Mouse (Mus musculus): Measurements from ENCODE around the gene Yipf2. TPM values are rescaled to one million over a fixed set of nuclear protein-coding genes. Genes with fewer than 3 reads are reported as not detected.

Gene Yipf2
- polyA plus RNA-seq, 1 experiment = 16.1 TPM

DNA sequence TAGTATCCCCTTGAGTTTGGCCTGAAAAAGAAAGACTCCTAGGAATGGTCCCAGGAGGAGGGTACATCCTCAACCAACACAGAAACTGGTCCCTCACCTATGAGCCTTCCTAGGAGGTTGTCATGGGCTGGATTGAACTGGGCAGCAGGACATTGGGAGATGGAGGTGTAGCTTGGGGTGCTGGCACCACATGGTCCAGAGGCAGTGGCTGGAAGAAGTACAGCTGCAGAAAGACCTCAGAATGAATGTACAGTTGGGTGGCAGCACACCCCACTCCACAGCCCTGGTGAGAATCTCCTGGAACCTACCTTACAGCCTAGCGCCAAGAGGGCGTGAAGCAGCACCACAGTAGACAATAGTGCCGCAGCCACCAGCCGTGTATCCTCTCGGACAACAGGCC is 3.1 kb downstream of the Yipf2 start:
- peaks cover 9% of the 10 kb centered on the region; the same call in 1 of the 2 replicates for H3K4me1 ChIP-seq (ENCODE audit: control insufficient read depth, insufficient read depth, low read length)
- TF ChIP-seq CTCF (IDR thresholded peaks at IDR 0.05; ENCODE audit: low read depth, low read length) (no peak), POLR2A (IDR thresholded peaks at IDR 0.05; ENCODE audit: borderline replicate concordance, low read depth, low read length) (no peak)
- no peak overlapping the region for H3K27ac ChIP-seq (ENCODE audit: insufficient read depth, low read depth, low read length)
- H3K4me3 ChIP-seq (ENCODE audit: insufficient read depth, low read length) = no peak overlapping the region

DNA sequence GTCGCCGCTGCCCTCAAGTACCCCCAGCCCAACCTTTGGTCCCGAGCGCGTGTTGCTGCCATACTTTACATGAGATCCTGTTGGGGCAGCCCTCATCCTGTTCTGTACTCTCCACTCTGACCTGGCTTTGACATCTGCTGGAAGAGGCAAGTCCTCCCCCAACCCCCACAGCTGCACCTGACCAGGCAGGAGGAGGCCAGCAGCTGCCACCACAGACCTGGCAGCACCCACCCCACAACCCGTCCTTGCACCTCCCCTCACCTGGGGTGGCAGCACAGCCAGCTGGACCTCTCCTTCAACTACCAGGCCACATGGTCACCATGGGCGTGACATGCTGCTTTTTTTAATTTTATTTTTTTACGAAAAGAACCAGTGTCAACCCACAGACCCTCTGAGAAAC is 4.3 kb downstream of the Yipf2 start:
- TF ChIP-seq CTCF (IDR thresholded peaks at IDR 0.05; ENCODE audit: low read depth, low read length) (no peak), POLR2A (IDR thresholded peaks at IDR 0.05; ENCODE audit: borderline replicate concordance, low read depth, low read length) (no peak)
- Histone ChIP-seq H3K4me1 (ENCODE audit: control insufficient read depth, insufficient read depth, low read length) (0 out of 2 replicates have a peak, but pooled peaks cover 3% of the 10 kb centered on the region), H3K4me3 (ENCODE audit: insufficient read depth, low read length) (no peak overlapping the region), H3K27ac (ENCODE audit: insufficient read depth, low read depth, low read length) (no peak overlapping the region)

DNA sequence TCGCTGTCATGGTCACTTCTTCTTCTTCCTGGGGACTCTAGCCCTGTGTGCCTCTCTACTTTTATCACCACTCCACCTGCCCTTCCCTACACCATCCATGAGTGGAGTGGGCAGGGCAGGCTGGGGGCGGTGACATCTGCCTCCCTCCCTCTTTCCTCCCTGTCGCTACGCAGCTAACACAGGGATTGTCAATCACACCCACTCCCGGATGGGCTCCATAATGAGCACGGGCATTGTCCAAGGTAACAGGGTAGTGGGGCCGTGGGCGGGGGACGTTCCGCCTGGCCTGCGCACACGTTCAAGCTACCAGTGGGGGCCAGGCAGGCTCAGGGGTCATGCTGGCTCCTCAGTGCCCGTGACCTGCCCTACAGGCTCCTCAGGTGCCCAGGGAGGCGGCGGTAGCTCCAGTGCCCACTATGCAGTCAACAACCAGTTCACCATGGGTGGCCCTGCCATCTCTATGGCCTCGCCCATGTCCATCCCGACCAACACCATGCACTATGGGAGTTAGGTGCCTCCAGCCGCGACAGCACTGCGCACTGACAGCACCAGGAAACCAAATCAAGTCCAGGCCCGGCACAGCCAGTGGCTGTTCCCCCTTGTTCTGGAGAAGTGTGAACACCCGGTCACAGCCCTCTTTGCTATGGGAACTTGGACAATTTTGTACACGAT is 4.8 kb downstream of the Yipf2 start:
- H3K27ac ChIP-seq (ENCODE audit: insufficient read depth, low read depth, low read length) = no peak overlapping the region
- H3K4me3 ChIP-seq (ENCODE audit: insufficient read depth, low read length) = no peak overlapping the region
- H3K4me1 ChIP-seq (ENCODE audit: control insufficient read depth, insufficient read depth, low read length) = 0 out of 2 replicates have a peak, but pooled peaks cover 3% of the 10 kb centered on the region
- TF ChIP-seq CTCF (IDR thresholded peaks at IDR 0.05; ENCODE audit: low read depth, low read length) (no peak), POLR2A (IDR thresholded peaks at IDR 0.05; ENCODE audit: borderline replicate concordance, low read depth, low read length) (no peak)

DNA sequence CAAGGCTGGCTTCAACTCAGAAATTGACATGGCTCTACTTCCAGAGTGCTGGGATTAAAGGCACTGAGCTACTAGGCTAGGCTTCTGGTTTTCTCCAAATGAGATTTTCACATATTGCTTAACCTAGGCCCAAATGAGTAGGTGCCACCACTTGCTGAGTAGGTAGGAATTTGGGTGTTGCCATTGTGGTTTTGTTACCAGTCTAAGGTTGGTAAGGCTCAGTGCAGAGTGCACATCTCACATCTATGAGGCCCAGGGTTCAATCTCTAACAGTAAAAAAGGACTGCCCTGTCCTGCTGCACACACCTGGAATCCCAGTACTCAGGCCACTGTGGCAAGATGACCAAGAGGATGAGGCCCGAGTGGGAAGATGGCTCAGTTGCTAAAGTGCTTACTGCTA is 7.2 kb downstream of the Yipf2 start:
- no peak overlapping the region for H3K27ac ChIP-seq (ENCODE audit: insufficient read depth, low read depth, low read length)

DNA sequence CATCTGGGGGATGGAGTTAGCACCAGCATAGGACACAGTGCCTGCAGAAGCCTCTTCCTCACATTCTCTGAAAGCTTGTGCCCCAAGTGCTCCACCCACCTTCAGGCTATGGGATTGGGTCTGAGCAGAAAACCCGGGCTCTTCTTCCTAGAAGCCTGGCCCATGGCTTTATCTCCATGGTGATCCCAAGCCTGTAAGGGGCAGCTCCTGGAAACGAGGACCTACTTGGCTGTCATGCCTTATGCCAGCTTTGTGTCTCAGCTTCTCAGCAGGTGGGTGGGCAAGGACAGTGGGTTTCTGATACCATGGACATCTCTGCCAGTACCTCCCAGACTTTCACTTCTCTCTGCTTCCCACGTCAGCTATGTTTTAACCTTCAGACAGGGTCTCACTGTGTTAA is 14.4 kb downstream of the Yipf2 start:
- no peak overlapping the region for H3K4me3 ChIP-seq (ENCODE audit: insufficient read depth, low read length)
- TF ChIP-seq POLR2A (IDR thresholded peaks at IDR 0.05; ENCODE audit: borderline replicate concordance, low read depth, low read length) (no peak), CTCF (IDR thresholded peaks at IDR 0.05; ENCODE audit: low read depth, low read length) (no peak)
- no peak overlapping the region for H3K27ac ChIP-seq (ENCODE audit: insufficient read depth, low read depth, low read length)
- no peaks in the 10 kb centered on the region for H3K4me1 ChIP-seq (ENCODE audit: control insufficient read depth, insufficient read depth, low read length)

More for the DNA sequence above, 7.2 kb downstream of the Yipf2 start:
- TF ChIP-seq CTCF (IDR thresholded peaks at IDR 0.05; ENCODE audit: low read depth, low read length) (no peak), POLR2A (IDR thresholded peaks at IDR 0.05; ENCODE audit: borderline replicate concordance, low read depth, low read length) (no peak)
- no peak overlapping the region for H3K4me3 ChIP-seq (ENCODE audit: insufficient read depth, low read length)
- no peaks in the 10 kb centered on the region for H3K4me1 ChIP-seq (ENCODE audit: control insufficient read depth, insufficient read depth, low read length)

DNA sequence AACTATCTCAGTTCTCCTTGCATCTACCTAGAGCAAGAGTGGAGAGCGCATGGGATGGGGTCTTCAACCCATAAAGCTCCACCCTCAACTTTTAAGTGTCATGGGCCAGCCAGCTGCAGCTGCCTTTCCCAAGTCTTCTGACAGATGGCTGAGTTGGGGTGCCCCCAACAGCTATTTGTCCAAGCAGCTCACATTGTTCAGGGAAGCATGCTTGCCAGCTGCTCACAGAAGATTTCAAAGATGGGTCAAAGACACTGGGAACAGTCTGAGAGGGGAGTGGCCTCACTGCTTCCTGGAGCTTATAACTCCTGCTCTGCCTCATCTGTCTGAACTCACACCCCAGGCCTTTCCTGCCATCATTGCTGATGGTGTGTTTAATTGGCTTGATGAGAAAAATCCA is 16.3 kb downstream of the Yipf2 start:
- no peak overlapping the region for H3K4me3 ChIP-seq (ENCODE audit: insufficient read depth, low read length)
- H3K4me1 ChIP-seq (ENCODE audit: control insufficient read depth, insufficient read depth, low read length) = no peaks in the 10 kb centered on the region
- no peak overlapping the region for H3K27ac ChIP-seq (ENCODE audit: insufficient read depth, low read depth, low read length)
- TF ChIP-seq POLR2A (IDR thresholded peaks at IDR 0.05; ENCODE audit: borderline replicate concordance, low read depth, low read length) = no peak

DNA sequence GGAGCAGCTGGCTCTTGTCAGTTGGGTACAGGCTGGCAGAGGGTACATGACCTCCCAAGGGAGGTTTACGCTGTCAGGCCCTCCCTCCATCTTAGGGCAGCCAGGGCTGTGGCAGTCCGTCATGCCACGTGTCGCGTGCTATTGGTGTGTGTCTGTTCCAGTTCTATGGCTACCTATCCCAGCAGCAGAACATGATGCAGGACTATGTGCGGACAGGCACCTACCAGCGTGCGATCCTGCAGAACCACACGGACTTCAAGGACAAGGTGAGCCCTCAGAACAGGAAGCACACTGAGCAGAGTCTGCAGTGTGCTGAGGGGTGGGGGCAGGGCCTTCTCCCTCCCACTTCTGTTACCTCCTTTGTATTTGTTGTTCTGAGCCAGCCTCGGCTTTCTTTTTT is 17.4 kb downstream of the Yipf2 start:
- no peak for TF ChIP-seq POLR2A (IDR thresholded peaks at IDR 0.05; ENCODE audit: borderline replicate concordance, low read depth, low read length)
- no peak for TF ChIP-seq CTCF (IDR thresholded peaks at IDR 0.05; ENCODE audit: low read depth, low read length)
- Histone ChIP-seq H3K27ac (ENCODE audit: insufficient read depth, low read depth, low read length) (no peak overlapping the region), H3K4me1 (ENCODE audit: control insufficient read depth, insufficient read depth, low read length) (no peaks in the 10 kb centered on the region; the same call in 1 of the 2 replicates), H3K4me3 (ENCODE audit: insufficient read depth, low read length) (no peak overlapping the region)

DNA sequence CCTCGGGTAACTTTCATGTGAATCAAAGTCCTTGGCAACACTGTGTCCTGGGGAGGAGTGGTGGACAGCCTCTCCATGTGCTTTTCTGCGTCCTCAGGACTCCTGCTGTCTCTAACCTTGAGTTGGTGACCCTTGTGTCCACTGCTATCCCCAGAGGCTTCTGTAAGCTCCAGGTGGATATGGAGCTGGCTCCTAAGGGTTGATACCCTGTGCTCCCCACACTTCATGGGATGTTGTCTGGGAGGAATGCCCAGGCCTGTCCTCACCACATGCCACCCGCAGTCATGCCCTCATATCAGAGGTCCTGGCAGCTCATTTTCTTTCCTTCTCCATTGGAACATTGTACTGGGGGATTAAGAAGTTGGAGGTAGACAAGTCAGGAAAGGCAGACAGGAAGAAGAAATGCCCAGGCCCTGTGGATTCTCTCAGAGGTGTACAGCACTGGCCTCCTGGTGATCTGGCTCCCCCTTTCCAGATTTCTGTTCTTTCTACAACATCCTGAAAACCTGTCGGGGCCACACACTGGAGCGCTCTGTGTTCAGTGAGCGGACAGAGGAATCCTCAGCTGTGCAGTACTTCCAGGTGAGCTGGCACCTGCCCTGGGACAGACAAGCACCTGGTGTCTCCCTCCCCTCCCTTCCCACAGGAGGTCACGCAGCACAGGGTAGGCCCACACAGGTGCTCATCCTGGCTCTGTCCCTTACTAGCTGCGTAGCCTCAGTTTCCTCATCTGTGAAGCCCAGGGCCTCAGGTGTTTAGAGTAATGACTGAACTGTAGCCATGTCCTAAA is 18.4 kb downstream of the Yipf2 start:
- TF ChIP-seq CTCF (IDR thresholded peaks at IDR 0.05; ENCODE audit: low read depth, low read length) (no peak), POLR2A (IDR thresholded peaks at IDR 0.05; ENCODE audit: borderline replicate concordance, low read depth, low read length) (no peak)
- Histone ChIP-seq H3K27ac (ENCODE audit: insufficient read depth, low read depth, low read length) (no peak overlapping the region), H3K4me3 (ENCODE audit: insufficient read depth, low read length) (no peak overlapping the region)

DNA sequence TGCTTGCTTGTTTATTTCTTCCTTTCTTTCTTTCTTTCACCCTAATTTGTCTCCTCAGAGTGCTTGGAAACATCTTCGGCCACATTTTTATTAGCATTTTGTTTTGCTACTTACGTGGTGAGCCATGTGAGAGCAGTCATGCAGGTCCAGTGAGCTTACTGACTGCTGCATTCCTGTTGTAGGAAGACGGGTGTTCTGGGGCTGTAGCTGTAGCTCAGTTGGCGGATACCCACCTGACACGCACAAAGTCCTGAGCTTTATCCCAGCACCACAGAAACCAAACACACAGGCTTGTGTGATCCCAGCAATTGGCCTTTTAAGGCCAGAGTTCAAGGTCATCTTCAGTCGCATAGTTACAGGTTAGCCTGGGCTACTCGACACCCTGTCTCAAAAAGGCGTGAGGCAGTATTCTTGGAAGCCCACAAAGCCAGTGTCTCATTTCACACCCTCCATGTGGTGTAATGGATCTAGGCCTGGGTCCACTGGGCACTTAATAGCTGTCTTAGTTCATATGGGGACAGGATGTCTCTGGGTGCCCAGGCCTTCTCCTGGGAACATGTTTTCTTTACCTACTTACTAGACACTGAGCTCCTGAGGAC is 23.9 kb downstream of the Yipf2 start:
- Histone ChIP-seq H3K27ac (ENCODE audit: insufficient read depth, low read depth, low read length) (no peak overlapping the region), H3K4me3 (ENCODE audit: insufficient read depth, low read length) (no peak overlapping the region), H3K4me1 (ENCODE audit: control insufficient read depth, insufficient read depth, low read length) (peaks cover 5% of the 10 kb centered on the region)
- no peak for TF ChIP-seq CTCF (IDR thresholded peaks at IDR 0.05; ENCODE audit: low read depth, low read length)
- no peak for TF ChIP-seq POLR2A (IDR thresholded peaks at IDR 0.05; ENCODE audit: borderline replicate concordance, low read depth, low read length)

More for the DNA sequence above, 18.4 kb downstream of the Yipf2 start:
- no peaks in the 10 kb centered on the region; the same call in 1 of the 2 replicates for H3K4me1 ChIP-seq (ENCODE audit: control insufficient read depth, insufficient read depth, low read length)

DNA sequence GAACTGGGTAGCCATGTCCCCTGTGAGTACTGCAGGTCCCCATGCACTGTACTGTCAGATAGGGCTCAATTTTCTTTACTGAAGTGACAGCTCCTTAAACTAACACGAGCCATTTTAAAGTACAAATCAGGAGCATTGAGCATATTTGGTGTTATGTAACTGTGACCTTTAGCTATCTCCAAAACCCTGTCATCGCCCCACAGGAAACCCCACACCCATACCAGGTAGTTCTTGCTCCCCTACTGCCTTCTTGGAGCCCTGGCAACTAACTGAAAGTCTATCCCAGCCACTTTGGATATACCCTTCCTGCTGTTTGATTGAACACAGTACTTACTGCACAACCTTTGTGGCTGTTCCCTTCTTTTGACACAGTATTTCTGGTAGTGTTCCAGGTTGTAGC is 25.6 kb downstream of the Yipf2 start:
- Histone ChIP-seq H3K4me3 (ENCODE audit: insufficient read depth, low read length) (no peak overlapping the region), H3K4me1 (ENCODE audit: control insufficient read depth, insufficient read depth, low read length) (peaks cover 5% of the 10 kb centered on the region), H3K27ac (ENCODE audit: insufficient read depth, low read depth, low read length) (no peak overlapping the region)
- TF ChIP-seq CTCF (IDR thresholded peaks at IDR 0.05; ENCODE audit: low read depth, low read length) (no peak), POLR2A (IDR thresholded peaks at IDR 0.05; ENCODE audit: borderline replicate concordance, low read depth, low read length) (no peak)

Data from bone marrow macrophage, adult 2 months (primary cell).